Mouse (Mus musculus) right cerebral cortex, postnatal 4 days (tissue): ENCODE data around the gene Gabarapl2.
A peak's percentile ranks its signal among the peaks of the same experiment; 100 is the strongest.
"Not testable (repeated sequence)": the region's sequence is repeated elsewhere in the genome, so short reads cannot be mapped to it uniquely, and the experiment has no call there.

ENCODE experiments used
- DNase-seq: peaks from one replicate; pipeline ENCODE4 v3.0.0-alpha.2; 2022

The Gabarapl2 gene

GRCm38 (mm10) chr8:111937184-111937583 is 3.3 kb upstream of the Gabarapl2 start:
- no peak for DNase-seq

- DNase-seq: not testable (repeated sequence)
These were observed 2.2 kb upstream of the Gabarapl2 start for GRCm38 (mm10) chr8:111938076-111938985.

GRCm38 (mm10) chr8:111939516-111940142 is 874 bp upstream of the Gabarapl2 start:
- no peak for DNase-seq

DNA sequence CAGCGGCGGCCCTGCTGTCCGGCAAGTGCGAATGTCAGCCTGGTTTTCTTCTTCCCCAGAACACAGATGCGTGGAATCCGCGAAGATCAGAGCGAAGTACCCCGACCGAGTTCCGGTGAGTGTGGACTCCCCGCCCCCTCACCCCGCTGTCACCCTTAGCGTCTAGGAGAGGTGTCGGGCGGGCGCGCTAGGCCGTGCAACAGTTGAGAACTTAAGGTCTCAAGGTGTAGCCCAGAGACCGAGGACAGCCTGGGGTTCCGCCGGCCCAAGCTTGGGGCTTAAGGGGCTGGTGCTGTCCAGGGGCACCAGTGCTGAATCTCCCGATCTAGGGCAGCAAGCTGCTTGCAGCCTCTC is 575 bp downstream of the Gabarapl2 start:
- DNase-seq: peak; percentile 22

GRCm38 (mm10) chr8:111943544-111943943 is 3.0 kb downstream of the Gabarapl2 start:
- DNase-seq: no peak

DNA sequence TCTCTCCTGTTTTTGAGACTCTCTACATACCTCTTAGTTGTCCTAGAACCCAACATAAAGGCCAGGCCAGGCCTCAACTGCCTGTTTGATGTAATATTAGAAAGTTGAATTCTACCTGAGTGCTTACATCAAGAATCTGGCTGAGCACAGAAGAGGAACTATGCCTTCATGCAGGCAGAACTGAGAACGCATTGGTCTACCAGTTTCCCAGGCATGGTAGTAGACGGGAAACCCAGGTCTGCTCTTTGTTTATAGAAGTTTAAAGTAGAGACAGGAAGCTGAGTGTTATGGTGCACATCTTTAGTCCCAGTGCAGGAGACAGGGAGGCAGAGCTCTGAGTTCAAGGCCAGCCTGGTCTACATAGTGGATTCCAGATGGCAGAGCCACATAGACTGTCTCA is 6.6 kb downstream of the Gabarapl2 start:
- DNase-seq: no peak

- no peak for DNase-seq
These were observed 7.5 kb downstream of the Gabarapl2 start for GRCm38 (mm10) chr8:111947954-111948353.

GRCm38 (mm10) chr8:111950846-111951245 is 10.3 kb downstream of the Gabarapl2 start:
- DNase-seq: no peak

GRCm38 (mm10) chr8:111951317-111951716 is 10.8 kb downstream of the Gabarapl2 start:
- DNase-seq: no peak

DNA sequence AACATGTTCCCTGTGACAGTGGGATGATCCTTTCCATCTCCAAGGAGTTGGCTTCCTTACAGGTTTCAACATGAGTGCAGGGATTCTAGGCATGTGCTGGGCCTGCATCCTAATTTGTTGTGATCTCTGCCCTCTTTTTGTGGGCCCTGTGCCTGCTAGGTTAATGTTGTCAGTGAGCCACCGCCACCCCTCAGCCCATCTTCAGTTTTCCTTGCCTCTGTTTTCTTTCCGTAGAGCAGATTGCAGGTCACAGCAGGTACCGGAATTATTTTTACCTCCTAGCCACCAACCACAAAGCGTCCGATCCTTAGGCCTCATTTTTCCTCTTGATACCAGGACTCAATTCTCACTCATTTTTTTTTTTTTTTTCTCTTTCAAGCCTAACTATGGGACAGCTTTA is 11.4 kb downstream of the Gabarapl2 start:
- no peak for DNase-seq

DNA sequence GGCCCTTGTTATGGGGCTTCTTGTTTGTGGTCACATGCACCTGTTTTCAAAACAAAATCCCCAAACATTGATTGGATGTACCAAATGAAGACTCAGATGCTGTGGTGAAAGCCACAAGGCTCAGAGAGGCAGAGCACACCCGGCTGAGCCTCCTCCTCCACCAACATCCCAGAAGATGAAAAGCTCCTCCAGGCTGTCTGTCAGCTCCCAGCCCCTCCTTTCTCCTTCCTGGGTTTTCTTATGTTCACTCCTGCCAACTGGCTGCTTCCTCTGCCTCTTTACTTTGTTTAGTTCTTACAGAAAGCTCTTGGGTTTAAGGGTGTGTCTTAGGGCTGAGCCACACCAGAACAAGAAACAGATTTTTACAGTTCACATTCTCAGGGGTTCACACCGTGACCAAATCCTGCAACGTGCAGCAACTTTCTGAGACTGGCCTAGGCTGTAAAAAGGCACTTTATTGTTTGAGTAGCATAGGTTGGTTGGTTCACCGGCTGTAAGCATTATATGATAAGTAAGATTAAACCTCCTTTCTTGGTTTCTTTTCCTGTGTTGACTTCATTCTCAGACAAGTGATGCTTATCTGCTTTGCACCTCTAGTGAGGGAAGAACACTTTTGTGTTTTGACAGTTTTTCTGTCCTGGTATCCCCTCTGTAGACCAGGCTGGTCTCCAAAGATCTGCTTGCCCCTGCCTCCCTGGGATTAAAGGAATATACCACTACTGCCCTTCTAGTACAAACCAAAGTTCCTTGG is 14.5 kb downstream of the Gabarapl2 start:
- DNase-seq: no peak

DNA sequence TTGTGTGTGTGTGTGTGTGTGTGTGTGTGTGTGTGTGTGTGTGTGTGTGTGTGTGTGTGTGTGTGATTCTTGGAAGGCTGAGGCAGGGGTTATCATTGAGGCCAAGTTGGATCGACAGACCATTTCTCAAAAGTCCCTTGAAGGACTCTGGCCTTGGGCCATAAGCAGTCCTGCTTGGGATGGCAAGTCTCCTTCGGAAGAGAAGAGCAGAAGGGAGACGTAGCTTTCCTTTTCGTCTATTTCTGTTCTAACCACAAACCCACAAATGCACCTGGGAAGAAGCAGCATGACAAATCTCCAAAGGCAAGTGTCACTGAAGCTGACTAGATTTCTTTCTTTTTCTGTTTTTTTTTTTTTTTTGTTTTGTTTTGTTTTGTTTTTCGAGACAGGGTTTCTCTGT is 15.4 kb downstream of the Gabarapl2 start:
- DNase-seq: no peak

DNA sequence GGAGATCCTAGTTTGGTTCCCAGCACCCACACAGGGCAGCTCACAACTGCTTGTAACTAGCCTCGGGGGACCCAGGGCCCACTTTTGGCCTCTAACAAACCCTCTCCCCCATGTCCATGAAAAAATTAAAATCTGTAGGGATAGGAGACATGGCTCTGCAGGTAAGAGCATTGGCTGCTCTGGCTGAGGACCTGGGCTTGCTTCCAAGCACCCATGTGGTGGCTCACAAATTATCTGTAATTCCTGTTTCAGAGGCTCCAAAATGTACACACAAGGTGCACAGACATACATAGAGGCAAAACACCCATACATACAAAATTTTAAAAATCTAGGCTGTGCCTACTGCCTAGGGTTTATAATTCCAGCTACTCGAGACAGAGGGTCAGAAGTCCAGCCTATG is 16.7 kb downstream of the Gabarapl2 start:
- DNase-seq: no peak

DNA sequence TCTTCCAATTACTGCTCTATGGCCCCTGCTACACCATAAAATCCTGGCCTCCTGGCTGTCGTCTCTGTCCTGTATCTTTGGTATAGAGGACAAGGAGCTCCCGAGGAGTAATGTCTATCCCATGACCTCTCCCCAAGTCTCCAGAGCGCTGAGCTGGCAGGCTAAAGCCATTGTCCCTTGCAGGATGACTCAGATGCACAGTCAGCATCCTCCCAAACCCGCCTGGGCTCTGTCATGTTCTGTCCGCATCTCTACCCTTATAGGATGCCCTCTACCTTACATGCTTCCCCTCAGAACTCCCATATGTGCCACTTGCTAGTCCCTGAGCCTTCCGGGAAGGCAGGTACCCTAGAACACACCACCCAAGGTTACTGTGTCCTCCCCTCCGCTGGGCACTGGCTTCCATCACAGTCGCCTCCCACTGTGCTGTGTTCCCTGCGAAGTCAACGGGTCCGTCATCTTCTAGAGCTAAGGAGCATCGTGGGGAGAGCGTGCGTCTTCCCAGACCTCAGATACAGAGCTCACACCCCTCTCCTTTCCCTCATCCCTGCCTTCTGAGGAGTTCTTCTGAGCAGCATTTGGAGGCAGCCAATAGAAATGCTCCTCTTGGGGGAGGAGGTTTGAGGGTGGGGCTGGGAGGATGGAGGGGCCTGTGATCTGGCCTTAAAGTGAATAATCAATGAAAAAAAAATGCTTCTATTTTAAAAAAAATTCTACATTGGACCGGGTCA is 20.3 kb downstream of the Gabarapl2 start:
- no peak for DNase-seq

GRCm38 (mm10) chr8:111961330-111961729 is 20.8 kb downstream of the Gabarapl2 start:
- no peak for DNase-seq

DNA sequence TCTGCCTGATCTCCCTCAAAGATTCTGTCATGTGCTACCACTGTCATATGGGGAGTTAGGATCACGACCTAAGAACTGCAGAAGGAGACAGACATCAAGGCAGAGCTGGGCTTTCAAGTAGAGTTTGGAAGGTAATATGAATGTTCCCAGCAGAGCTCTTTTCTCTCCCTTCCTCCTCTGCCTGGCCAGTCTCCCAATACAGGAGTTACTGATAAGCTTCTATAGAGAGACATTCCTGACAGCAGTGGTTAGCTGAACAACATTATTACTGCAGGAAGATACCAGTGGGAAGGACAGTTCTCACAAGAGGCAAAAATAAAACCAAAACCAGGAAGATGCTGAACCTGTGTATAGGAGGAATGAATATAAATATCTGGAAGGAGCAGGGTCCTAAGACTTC is 22.1 kb downstream of the Gabarapl2 start:
- no peak for DNase-seq

- DNase-seq: no peak
These were observed 22.6 kb downstream of the Gabarapl2 start for GRCm38 (mm10) chr8:111963091-111963490.

- DNase-seq: no peak
These were observed 23.0 kb downstream of the Gabarapl2 start for GRCm38 (mm10) chr8:111963546-111963945.

GRCm38 (mm10) chr8:111964351-111964750 is 23.8 kb downstream of the Gabarapl2 start:
- no peak for DNase-seq

DNA sequence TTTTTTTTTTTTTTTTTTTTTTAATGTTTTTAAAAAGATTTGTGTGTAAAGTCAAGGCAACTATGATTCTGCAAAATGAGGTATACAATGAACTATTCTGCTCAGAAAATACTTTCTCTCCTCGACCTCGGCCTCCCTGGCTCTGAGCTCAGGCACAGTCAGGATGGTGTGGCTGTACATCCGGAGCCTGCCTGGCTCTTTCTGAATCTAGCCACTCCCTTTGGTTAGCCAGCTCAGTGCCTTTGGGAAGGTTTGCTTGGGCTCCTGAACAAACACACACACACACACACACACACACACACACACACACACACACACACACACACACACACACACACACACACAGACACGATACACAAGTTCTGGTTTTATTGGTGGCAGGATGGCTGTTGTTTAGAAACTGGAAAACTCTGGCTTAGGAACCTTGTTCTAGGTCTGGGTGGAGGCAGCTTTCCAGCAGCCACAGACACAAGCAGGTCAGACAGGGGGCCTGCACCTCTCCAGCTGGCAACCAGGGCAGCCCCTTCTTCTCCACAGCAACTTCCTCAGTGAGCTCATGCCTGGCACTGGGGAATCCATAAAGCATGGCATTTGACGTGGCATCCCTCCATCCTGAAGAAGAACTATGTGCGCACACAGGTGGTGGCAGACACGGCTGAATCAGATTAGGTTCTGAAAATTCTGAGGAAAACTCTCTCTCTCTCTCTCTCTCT is 24.5 kb downstream of the Gabarapl2 start:
- DNase-seq: no peak

- DNase-seq: no peak
These were observed 26.9 kb downstream of the Gabarapl2 start for GRCm38 (mm10) chr8:111967246-111967870.

DNA sequence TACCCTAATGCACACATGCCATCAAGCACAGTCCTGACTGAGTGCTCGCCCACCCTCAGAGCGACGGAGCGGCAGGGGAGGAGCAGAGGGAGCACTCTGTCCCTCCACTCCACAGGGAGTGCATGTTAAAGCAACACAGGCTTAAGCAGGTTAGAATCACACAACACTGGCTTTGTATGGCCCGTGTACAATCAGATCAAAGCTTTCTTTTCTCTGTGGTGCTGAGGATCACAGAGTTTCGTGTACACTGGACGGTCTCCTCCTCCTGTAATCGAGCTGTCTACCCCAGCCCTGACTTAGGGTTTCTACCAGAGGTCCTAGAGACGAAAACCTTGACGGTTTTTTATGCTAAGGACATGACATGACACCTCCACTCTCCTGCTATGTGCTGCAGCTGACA is 28.0 kb downstream of the Gabarapl2 start:
- no peak for DNase-seq
